Mouse (Mus musculus) spleen, adult 2 months (tissue): ENCODE measurements around the gene Patz1. TPM values are rescaled to one million over a fixed set of nuclear protein-coding genes. Genes with fewer than 3 reads are reported as not detected.

Experiments used
- DNase-seq, 2 experiments: peaks; one replicate each; pipeline versions ENCODE4 v3.0.0 to v3.0.0-alpha.2; 2012 to 2021; ENCODE audit warnings: low spot score in 2 of 2, low read depth in 1 of 2
- H3K27ac ChIP-seq: fragments of 200-500 bp; 2 replicates; pipeline ENCODE4 v1.5.1; 2012; ENCODE audit warnings: low read length, inconsistent platforms; ENCODE audit not compliant: insufficient read depth
- H3K27me3 ChIP-seq: fragments of 200-500 bp; 2 replicates; pipeline ENCODE4 v1.6.1; 2012; ENCODE audit warnings: mild to moderate bottlenecking, moderate library complexity, low read length, inconsistent platforms; ENCODE audit not compliant: control insufficient read depth, insufficient read depth
- H3K36me3 ChIP-seq: fragments of 200-500 bp; 2 replicates; pipeline ENCODE4 v1.6.1; 2012; ENCODE audit warnings: mild to moderate bottlenecking, low read length, inconsistent platforms; ENCODE audit not compliant: control insufficient read depth, insufficient read depth
- H3K4me1 ChIP-seq: fragments of 200-500 bp; 2 replicates; pipeline ENCODE4 v1.6.1; 2011; ENCODE audit warnings: inconsistent platforms; ENCODE audit not compliant: control insufficient read depth, insufficient read depth, insufficient read length
- H3K4me3 ChIP-seq: fragments of 200-500 bp; 2 replicates; pipeline ENCODE4 v1.5.1; 2011; ENCODE audit warnings: mild to moderate bottlenecking, inconsistent platforms; ENCODE audit not compliant: insufficient read depth, insufficient read length; ENCODE audit errors: extremely low read depth
- CTCF ChIP-seq: fragments of 200-500 bp; IDR thresholded peaks from 2 replicates; pipeline ENCODE4 v1.5.1; 2011; ENCODE audit warnings: mild to moderate bottlenecking, inconsistent platforms; ENCODE audit not compliant: insufficient read depth, insufficient read length, insufficient replicate concordance; ENCODE audit errors: extremely low read depth
- POLR2A ChIP-seq: fragments of 200-500 bp; IDR thresholded peaks from 2 replicates; pipeline ENCODE4 v1.6.1; 2011; ENCODE audit warnings: low read depth, low read length, inconsistent platforms
- WGBS: fragments of 180-500 bp; shearing (Covaris S2); methylation state at CpG from one replicate; pipeline ENCODE4 v1.1.7; 2018; 5-methylcytosine and 5-hydroxymethylcytosine counted together
- polyA plus RNA-seq: library from polyadenylated mRNA; depleted of rRNA; stranded (reverse); fragments of >200 nt; gene quantifications from 2 replicates; pipeline ENCODE4 v1.2.3, GENCODE M21; 2012

Gene Patz1
- polyA plus RNA-seq, 1 experiment = 44.9 TPM

DNA sequence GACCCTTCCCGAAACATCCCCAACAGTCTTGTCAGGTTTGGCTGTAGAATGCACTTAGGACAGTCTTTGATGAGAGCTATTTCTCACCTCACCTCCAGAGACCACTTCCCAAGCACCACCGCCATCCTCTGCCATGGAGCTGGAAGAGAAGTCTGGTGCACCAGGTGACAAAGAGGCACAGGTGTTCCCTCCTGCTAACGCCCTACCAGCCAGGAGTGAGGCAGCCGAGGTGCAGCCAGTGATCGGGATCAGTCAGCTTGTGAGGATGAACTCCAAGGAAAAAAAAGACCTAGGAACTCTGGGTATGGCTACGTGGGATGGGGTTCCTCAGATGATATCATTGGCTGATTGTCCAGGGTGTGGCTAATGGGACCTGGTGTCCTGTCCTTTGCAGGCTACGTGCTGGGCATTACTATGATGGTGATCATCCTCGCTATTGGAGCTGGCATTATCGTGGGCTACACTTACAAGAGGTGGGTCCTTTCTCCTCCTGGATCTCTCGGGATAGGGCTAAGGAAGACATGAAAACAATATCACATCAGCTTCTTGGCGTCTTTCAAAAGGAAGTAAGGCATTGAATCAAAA, 44.5 kb downstream of the Patz1 start:
- Histone ChIP-seq H3K36me3 (peaks cover 14% of the 10 kb centered on the region), H3K27me3 (no peaks in the 10 kb centered on the region), H3K4me3 (no peak overlapping the region), H3K4me1 (peaks cover 31% of the 10 kb centered on the region; the same call in 1 of the 2 replicates), H3K27ac (peak overlapping the region; percentile 89)
- TF ChIP-seq CTCF (no peak), POLR2A (no peak)
- DNase-seq = no peak
- 87% methylated on average over 11 of the region's 11 CpGs for WGBS

DNA sequence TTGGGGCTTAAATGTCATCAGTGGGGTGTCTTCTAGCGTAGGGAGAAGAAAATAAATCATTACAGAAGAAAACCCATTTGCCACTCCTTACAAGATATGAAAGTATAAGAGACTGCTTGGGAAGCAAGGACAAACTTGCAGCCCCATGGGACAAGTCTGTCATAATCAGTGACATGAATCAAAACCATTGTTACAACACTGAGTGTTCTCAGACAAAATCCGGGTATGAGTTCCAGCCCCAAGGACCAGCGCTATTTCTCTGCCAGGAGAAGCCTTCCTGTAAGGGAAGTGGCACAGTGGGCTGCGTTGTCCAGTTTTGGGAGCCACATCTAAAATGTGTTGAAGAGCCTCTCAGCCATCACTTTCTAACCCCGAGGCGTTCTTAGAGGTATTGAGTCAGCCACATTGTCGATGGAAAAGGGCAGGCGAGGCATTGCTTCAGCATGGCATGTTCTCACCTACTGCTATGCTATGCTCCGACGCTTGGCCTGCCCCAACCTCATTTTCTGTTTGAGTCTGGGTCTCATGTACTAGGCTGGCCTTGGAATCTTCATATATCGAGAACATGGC, 45.6 kb downstream of the Patz1 start:
- DNase-seq = no peak
- peak overlapping the region; percentile 97 for H3K27ac ChIP-seq
- H3K4me1 ChIP-seq = peaks cover 27% of the 10 kb centered on the region; the same call in 1 of the 2 replicates
- H3K4me3 ChIP-seq = no peak overlapping the region
- H3K27me3 ChIP-seq = no peaks in the 10 kb centered on the region
- TF ChIP-seq POLR2A (no peak), CTCF (no peak)
- 79% methylated on average over 11 of the region's 11 CpGs for WGBS
- peaks cover 14% of the 10 kb centered on the region for H3K36me3 ChIP-seq

DNA sequence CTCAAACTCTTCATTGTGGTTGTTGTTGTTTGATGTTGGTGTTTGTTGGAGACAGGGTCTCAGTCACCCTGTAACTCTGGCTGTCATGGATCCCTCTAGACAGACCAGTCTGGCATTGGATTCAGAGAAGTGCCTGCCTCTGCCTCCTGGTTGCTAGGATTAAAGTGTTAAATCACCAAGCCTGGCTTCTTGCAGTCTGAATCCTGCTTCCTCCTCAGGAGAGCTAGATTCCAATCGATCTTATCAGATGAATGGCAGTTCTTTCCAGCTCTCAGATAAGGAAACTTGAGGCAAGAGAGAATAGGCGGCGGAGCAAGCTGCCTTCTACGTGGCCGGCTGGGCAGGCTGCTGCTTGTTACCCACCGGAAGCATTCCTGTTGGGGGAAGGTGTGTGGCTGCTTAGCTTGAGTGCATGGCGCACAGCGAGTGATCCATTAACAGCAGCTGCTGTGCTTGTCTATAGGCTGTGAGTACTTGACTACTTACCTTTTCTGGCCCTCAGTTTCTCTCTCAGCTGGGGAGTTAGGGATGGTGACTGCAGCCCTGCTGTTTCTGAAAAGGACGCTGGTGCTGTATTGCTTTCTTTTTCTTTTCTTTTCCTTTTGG, 46.1 kb downstream of the Patz1 start:
- TF ChIP-seq CTCF (no peak), POLR2A (no peak)
- Histone ChIP-seq H3K27ac (peak overlapping the region; percentile 97), H3K36me3 (peaks cover 14% of the 10 kb centered on the region), H3K4me3 (peak overlapping the region; percentile 48), H3K4me1 (peaks cover 23% of the 10 kb centered on the region; the same call in 1 of the 2 replicates), H3K27me3 (no peaks in the 10 kb centered on the region)
- no peak for DNase-seq
- 15% methylated on average over 9 of the region's 9 CpGs for WGBS

- peaks cover 14% of the 10 kb centered on the region for H3K36me3 ChIP-seq
- TF ChIP-seq POLR2A (peak; percentile 61; the same call in 1 of the 2 replicates), CTCF (no peak)
- 3% methylated on average over 11 of the region's 11 CpGs for WGBS
- peaks cover 23% of the 10 kb centered on the region; the same call in 1 of the 2 replicates for H3K4me1 ChIP-seq
- peak; percentile 73 to 91 for DNase-seq
- peak overlapping the region; percentile 97 for H3K27ac ChIP-seq
- H3K27me3 ChIP-seq = no peaks in the 10 kb centered on the region
- peak overlapping the region; percentile 48; the same call in 1 of the 2 replicates for H3K4me3 ChIP-seq
Observed at GRCm38 (mm10) chr11:3335651-3336216, 47.1 kb downstream of the Patz1 start.

DNA sequence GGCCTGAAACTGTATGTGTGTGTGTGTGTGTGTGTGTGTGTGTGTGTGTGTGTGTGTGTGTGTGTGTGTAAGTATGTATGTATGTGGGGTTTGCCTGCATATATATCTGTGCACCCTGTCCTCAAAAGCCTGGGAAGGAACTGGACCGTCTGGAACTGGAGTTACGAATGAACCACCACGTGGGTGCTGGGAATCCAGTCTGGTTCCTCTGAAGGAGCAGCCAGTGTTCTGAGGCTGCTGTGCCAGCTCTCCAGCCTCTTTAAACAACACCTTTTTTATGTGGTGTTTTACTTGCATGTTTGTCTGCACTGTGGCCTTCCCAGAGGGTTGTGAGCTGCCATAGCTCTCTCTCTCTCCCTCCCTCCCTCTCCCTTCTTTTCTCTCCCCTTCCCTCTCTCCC, 47.9 kb downstream of the Patz1 start:
- DNase-seq = no peak
- no peak for TF ChIP-seq POLR2A
- TF ChIP-seq CTCF = no peak
- H3K4me3 ChIP-seq = no peak overlapping the region
- no peaks in the 10 kb centered on the region for H3K27me3 ChIP-seq
- H3K36me3 ChIP-seq = peaks cover 20% of the 10 kb centered on the region
- peaks cover 23% of the 10 kb centered on the region; the same call in 1 of the 2 replicates for H3K4me1 ChIP-seq
- peak overlapping the region; percentile 97 for H3K27ac ChIP-seq
- 54% methylated on average over 3 of the region's 3 CpGs for WGBS

DNA sequence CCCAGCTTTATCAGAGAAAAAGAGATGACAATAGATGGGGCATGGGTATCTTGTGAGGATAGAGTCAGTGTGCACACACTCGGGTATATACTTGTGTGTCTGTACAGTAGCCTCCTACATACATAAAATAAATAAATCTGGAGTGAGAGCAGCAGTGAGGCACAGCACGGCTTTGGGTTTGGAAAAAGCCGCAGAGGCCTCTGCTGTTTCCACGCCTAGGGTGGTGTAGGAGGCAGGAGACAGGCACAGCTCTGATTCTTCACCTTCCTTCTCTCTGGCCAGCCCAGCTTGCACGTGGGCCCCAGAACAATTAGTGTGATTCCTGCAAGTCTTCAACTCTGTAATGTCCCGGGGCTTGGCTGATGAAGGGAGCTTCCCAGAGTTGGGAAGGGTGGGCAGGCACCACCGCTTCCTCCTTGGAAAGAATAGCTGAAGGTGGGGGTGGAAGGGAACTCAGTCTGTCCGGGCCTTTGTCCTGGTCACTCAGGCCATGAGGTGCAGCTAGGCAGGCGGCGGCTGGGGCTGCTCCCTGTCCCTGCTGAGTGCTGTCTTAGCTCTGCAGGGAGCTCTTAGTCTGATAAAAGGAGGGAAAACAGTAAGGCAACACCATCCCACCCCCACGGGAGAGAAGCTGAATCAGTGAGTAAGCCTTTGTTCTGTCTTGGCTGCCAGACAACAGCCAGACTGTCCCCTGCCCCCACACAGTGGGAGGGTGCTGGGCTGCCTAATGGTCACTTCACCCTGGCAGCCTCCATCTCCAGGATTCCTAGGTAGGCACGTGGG, 48.7 kb downstream of the Patz1 start:
- Histone ChIP-seq H3K27me3 (no peaks in the 10 kb centered on the region), H3K27ac (peak overlapping the region; percentile 50), H3K4me3 (no peak overlapping the region), H3K36me3 (peaks cover 26% of the 10 kb centered on the region), H3K4me1 (peaks cover 23% of the 10 kb centered on the region; the same call in 1 of the 2 replicates)
- 79% methylated on average over 12 of the region's 12 CpGs for WGBS
- TF ChIP-seq POLR2A (no peak), CTCF (no peak)
- DNase-seq = no peak
